13 mouse cellular contexts compared by ENCODE assay signal in the genomic region with DNA sequence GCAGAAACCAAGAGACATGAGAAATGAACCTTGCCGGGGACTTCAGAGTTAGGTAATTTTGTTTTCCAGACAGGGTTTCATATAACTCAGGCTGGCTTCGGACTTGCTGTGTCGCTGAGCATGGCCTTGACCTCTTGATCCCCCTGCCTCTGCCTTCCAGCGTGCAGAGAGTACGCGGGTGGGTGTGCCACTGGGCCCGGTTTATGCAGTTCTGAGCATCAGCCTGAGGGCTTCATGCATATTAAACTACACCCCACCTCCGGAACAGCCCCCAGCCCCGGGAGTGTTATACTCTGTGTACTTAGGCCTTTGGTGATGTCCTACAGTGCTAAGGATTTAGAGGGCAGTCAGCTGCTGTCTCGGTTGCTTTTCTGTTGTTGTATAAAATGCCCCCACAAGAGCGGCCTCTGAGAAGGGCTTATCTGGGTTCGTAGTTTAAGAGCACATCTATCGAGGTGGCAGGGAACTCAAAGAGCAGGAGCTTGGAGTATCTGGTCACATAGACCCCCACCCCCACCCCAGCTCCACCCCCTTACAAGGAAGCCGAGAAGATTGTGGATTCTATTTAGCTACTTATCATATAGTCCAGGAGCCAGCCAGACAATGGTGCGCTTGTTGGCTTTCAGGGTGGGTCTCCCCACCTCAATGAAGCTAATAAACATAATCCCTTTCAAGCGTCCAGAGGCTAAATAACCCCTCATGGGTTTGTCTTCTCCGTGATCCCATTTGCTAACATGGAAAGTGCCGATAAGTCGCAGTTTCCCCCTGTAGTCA.
DNase-seq lines count a peak whose midpoint lies in the region; ATAC-seq lines count a peak whose summit lies in the region.
"Had no signal": no experiment of that assay in that cellular context is flagged by ENCODE, and none has a peak within 500 bp of the region (broad histone marks: within the 10 kb centered on the region; RNA-seq: fewer than 3 reads in every experiment).

No protein-coding gene starts in this region.

- H3K4me1 ChIP-seq in heart, embryonic 11.5 days (ENCODE audit: control insufficient read depth, insufficient read depth, low read length), result peaks cover 19% of the 10 kb centered on the region
- H3K4me1 ChIP-seq in midbrain, embryonic 10.5 days, result peaks cover 50% of the 10 kb centered on the region
- H3K4me1 ChIP-seq in midbrain, embryonic 16.5 days (ENCODE audit: control insufficient read depth, insufficient read depth, low read length), result 0 out of 2 replicates have a peak, but pooled peaks cover 3% of the 10 kb centered on the region
- H3K4me1 ChIP-seq in hindbrain, embryonic 12.5 days, result peaks cover 31% of the 10 kb centered on the region
- H3K4me1 ChIP-seq in midbrain, embryonic 15.5 days, result peaks cover 12% of the 10 kb centered on the region

- no peak for DNase-seq in heart, postnatal 36 days
- peak; percentile 39 for DNase-seq in midbrain, embryonic 10.5 days (ENCODE audit: low spot score)
- DNase-seq in right cerebral cortex, postnatal 25 days, result no peak
- no peak for DNase-seq in thymus, postnatal 10 days (ENCODE audit: low spot score in 2 of 2)
- DNase-seq: kidney, adult 11 months had no signal

- H3K9me3 ChIP-seq in heart, embryonic 11.5 days (replicated peaks; ENCODE audit: control insufficient read depth, low read length), result no peaks in the 10 kb centered on the region
- peaks cover 5% of the 10 kb centered on the region; the same call in 1 of the 2 replicates for H3K9me3 ChIP-seq in midbrain, embryonic 10.5 days (replicated peaks)
- no peaks in the 10 kb centered on the region for H3K9me3 ChIP-seq in midbrain, embryonic 16.5 days (replicated peaks; ENCODE audit: control insufficient read depth, low read length, poor library complexity, severe bottlenecking)
- H3K9me3 ChIP-seq in hindbrain, embryonic 12.5 days (replicated peaks), result no peaks in the 10 kb centered on the region; the same call in 1 of the 2 replicates
- H3K9me3 ChIP-seq in midbrain, embryonic 15.5 days, result no peaks in the 10 kb centered on the region
- H3K9me3 ChIP-seq: lung, embryonic 15.5 days; neural tube, embryonic 12.5 days had no signal

- H3K9ac ChIP-seq in heart, embryonic 11.5 days (ENCODE audit: low read depth, low read length), result no peak overlapping the region
- no peak overlapping the region for H3K9ac ChIP-seq in midbrain, embryonic 16.5 days (ENCODE audit: low read depth, low read length)
- H3K9ac ChIP-seq in hindbrain, embryonic 12.5 days, result no peak overlapping the region
- H3K9ac ChIP-seq in midbrain, embryonic 15.5 days, result no peak overlapping the region
- H3K9ac ChIP-seq: embryonic facial prominence, embryonic 13.5 days; lung, embryonic 15.5 days; neural tube, embryonic 12.5 days had no signal

- H3K36me3 ChIP-seq in heart, embryonic 11.5 days (ENCODE audit: control insufficient read depth, insufficient read depth, low read length), result no peaks in the 10 kb centered on the region
- no peaks in the 10 kb centered on the region for H3K36me3 ChIP-seq in midbrain, embryonic 10.5 days
- H3K36me3 ChIP-seq in midbrain, embryonic 16.5 days (ENCODE audit: control insufficient read depth, insufficient read depth, low read length), result no peaks in the 10 kb centered on the region
- no peaks in the 10 kb centered on the region for H3K36me3 ChIP-seq in hindbrain, embryonic 12.5 days
- H3K36me3 ChIP-seq in midbrain, embryonic 15.5 days (replicated peaks), result no peaks in the 10 kb centered on the region
- H3K36me3 ChIP-seq: lung, embryonic 15.5 days; neural tube, embryonic 12.5 days had no signal

- no peaks in the 10 kb centered on the region for H3K27me3 ChIP-seq in heart, embryonic 11.5 days (ENCODE audit: control insufficient read depth, insufficient read depth, low read length)
- H3K27me3 ChIP-seq in midbrain, embryonic 10.5 days (ENCODE audit: low read depth, poor library complexity, severe bottlenecking), result peaks cover 22% of the 10 kb centered on the region
- no peaks in the 10 kb centered on the region for H3K27me3 ChIP-seq in midbrain, embryonic 16.5 days (ENCODE audit: control insufficient read depth, insufficient read depth, low read depth, low read length)
- peaks cover 6% of the 10 kb centered on the region; the same call in 1 of the 2 replicates for H3K27me3 ChIP-seq in hindbrain, embryonic 12.5 days
- H3K27me3 ChIP-seq in midbrain, embryonic 15.5 days (replicated peaks), result no peaks in the 10 kb centered on the region
- H3K27me3 ChIP-seq: embryonic facial prominence, embryonic 13.5 days; lung, embryonic 15.5 days; neural tube, embryonic 12.5 days; Patski had no signal

- H3K4me2 ChIP-seq in heart, embryonic 11.5 days, result peak overlapping the region; percentile 43
- H3K4me2 ChIP-seq in midbrain, embryonic 16.5 days (ENCODE audit: low read length), result no peak overlapping the region
- H3K4me2 ChIP-seq in hindbrain, embryonic 12.5 days (replicated peaks), result no peak overlapping the region
- H3K4me2 ChIP-seq in midbrain, embryonic 15.5 days, result no peak overlapping the region
- H3K4me2 ChIP-seq: embryonic facial prominence, embryonic 13.5 days; lung, embryonic 15.5 days; neural tube, embryonic 12.5 days had no signal

- 35% methylated on average over 19 of the region's 19 CpGs for WGBS in heart, embryonic 11.5 days (ENCODE audit: insufficient replicate concordance)
- 40% methylated on average over 19 of the region's 19 CpGs for whole genome bisulfite sequencing in midbrain, embryonic 10.5 days
- 22% methylated on average over 19 of the region's 19 CpGs for WGBS in midbrain, embryonic 16.5 days
- 39% methylated on average over 19 of the region's 19 CpGs for WGBS in hindbrain, embryonic 12.5 days
- 23% methylated on average over 19 of the region's 19 CpGs for WGBS in midbrain, embryonic 15.5 days

- 0 out of 2 replicates have a peak, but pooled peaks have one; percentile 46 for ATAC-seq in heart, embryonic 11.5 days (replicated peaks; ENCODE audit: insufficient number of reproducible peaks, low FRiP score, low TSS enrichment)
- no peak for ATAC-seq in midbrain, embryonic 16.5 days
- ATAC-seq in hindbrain, embryonic 12.5 days (ENCODE audit: low FRiP score), result 0 out of 2 replicates have a peak, but pooled peaks have one; percentile 15
- peak; percentile 50; the same call in 1 of the 2 replicates for ATAC-seq in midbrain, embryonic 15.5 days (replicated peaks)
- ATAC-seq: Patski had no signal

- no peak overlapping the region for H3K4me3 ChIP-seq in heart, embryonic 11.5 days (ENCODE audit: low read depth, low read length)
- peak overlapping the region; percentile 12; the same call in 1 of the 2 replicates for H3K4me3 ChIP-seq in midbrain, embryonic 10.5 days
- no peak overlapping the region for H3K4me3 ChIP-seq in midbrain, embryonic 16.5 days (ENCODE audit: low read depth, low read length)
- no peak overlapping the region for H3K4me3 ChIP-seq in hindbrain, embryonic 12.5 days
- no peak overlapping the region for H3K4me3 ChIP-seq in midbrain, embryonic 15.5 days
- H3K4me3 ChIP-seq: embryonic facial prominence, embryonic 13.5 days; lung, embryonic 15.5 days; neural tube, embryonic 12.5 days had no signal

- peak overlapping the region; percentile 80 for H3K27ac ChIP-seq in heart, embryonic 11.5 days (ENCODE audit: low read depth, low read length)
- H3K27ac ChIP-seq in midbrain, embryonic 10.5 days (replicated peaks), result peak overlapping the region; percentile 65
- H3K27ac ChIP-seq in midbrain, embryonic 16.5 days (ENCODE audit: low read length), result no peak overlapping the region
- peak overlapping the region; percentile 57 for H3K27ac ChIP-seq in hindbrain, embryonic 12.5 days
- H3K27ac ChIP-seq in midbrain, embryonic 15.5 days, result no peak overlapping the region
- H3K27ac ChIP-seq: embryonic facial prominence, embryonic 13.5 days; lung, embryonic 15.5 days; neural tube, embryonic 12.5 days had no signal

- intact Hi-C loops in heart, postnatal 36 days (cut with DNase I), result no loop called here

Comparison
In these comparisons a context has a peak if more than half of its experiments do, and no peak if none do; other contexts are left out.
1. H3K27ac ChIP-seq: peak in heart, embryonic 11.5 days (single experiment), midbrain, embryonic 10.5 days (single experiment) and hindbrain, embryonic 12.5 days (single experiment); none in midbrain, embryonic 16.5 days (single experiment) and midbrain, embryonic 15.5 days (single experiment).